Mouse (Mus musculus) liver, postnatal 0 days (tissue): ENCODE measurements around the gene Myom3. TPM values are rescaled to one million over a fixed set of nuclear protein-coding genes. Genes with fewer than 3 reads are reported as not detected.

Experiments used
- ATAC-seq: fragments of 200-750 bp; cut with Nextera tagmentation; 2 replicates; pipeline ENCODE4 v1.8.0; 2017; ENCODE audit warnings: mild to moderate bottlenecking, moderate library complexity
- DNase-seq: peaks from one replicate; pipeline ENCODE4 v3.0.0-alpha.2; 2016
- H3K27ac ChIP-seq: fragments of 300-500 bp; sonication (generic); 2 replicates; pipeline ENCODE4 v1.5.1; 2014; ENCODE audit warnings: antibody characterized with exemption, moderate library complexity, mild to moderate bottlenecking, low read depth
- H3K27me3 ChIP-seq: fragments of 300-500 bp; sonication (generic); 2 replicates; pipeline ENCODE4 v1.6.1; 2014; ENCODE audit warnings: low read length, control low read depth, mixed read lengths; ENCODE audit not compliant: insufficient read depth
- H3K36me3 ChIP-seq: fragments of 300-500 bp; sonication (generic); replicated peaks from 2 replicates; pipeline ENCODE4 v1.6.1; 2014; ENCODE audit warnings: mild to moderate bottlenecking, control low read depth, low read length, moderate library complexity, mixed read lengths; ENCODE audit not compliant: insufficient read depth
- H3K4me1 ChIP-seq: fragments of 300-500 bp; sonication (generic); 2 replicates; pipeline ENCODE4 v1.6.1; 2014; ENCODE audit warnings: antibody characterized with exemption, mild to moderate bottlenecking, control low read depth; ENCODE audit not compliant: insufficient read depth
- H3K4me2 ChIP-seq: fragments of 300-500 bp; sonication (generic); 2 replicates; pipeline ENCODE4 v1.6.1; 2014; ENCODE audit warnings: low read depth, mild to moderate bottlenecking, low read length, moderate library complexity, mixed read lengths
- H3K4me3 ChIP-seq: fragments of 300-500 bp; sonication (generic); 2 replicates; pipeline ENCODE4 v1.5.1; 2014; ENCODE audit warnings: low read depth, low read length
- H3K9ac ChIP-seq: fragments of 300-500 bp; sonication (generic); replicated peaks from 2 replicates; pipeline ENCODE4 v1.6.1; 2014; ENCODE audit warnings: mild to moderate bottlenecking, moderate library complexity
- H3K9me3 ChIP-seq: fragments of 300-500 bp; sonication (generic); 2 replicates; pipeline ENCODE4 v1.6.1; 2016; ENCODE audit warnings: mild to moderate bottlenecking, control low read depth, low read length, mixed read lengths
- CTCF ChIP-seq: sonication (generic); IDR thresholded peaks from 2 replicates; pipeline ENCODE4 v1.5.1; 2016; ENCODE audit warnings: antibody characterized with exemption, low read depth
- EP300 ChIP-seq: IDR thresholded peaks from 2 replicates; pipeline ENCODE4 v1.6.1; 2016; ENCODE audit warnings: antibody characterized with exemption, low read depth, mild to moderate bottlenecking
- WGBS: fragments of 180-500 bp; shearing (Covaris S2); extraction: QIAGEN DNeasy Blood & Tissue Kit; methylation state at CpG from one replicate; pipeline ENCODE4 v1.1.7; 2014; ENCODE audit not compliant: insufficient replicate concordance; 5-methylcytosine and 5-hydroxymethylcytosine counted together
- polyA plus RNA-seq: library from polyadenylated mRNA; unstranded; fragments of >200 nt; fragmentation: Nextera tagmentation; extraction: Ambion mirVana; gene quantifications from 2 replicates; pipeline ENCODE4 v1.2.1, GENCODE M21; 2015

Gene Myom3
- polyA plus RNA-seq, 1 experiment from 2014 or later = 0.02 TPM

GRCm38 (mm10) chr4:135833301-135834123, 74.0 kb downstream of the Myom3 start:
- H3K4me3 ChIP-seq = no peak overlapping the region
- no peak overlapping the region for H3K9ac ChIP-seq
- H3K27me3 ChIP-seq = no peaks in the 10 kb centered on the region
- H3K4me1 ChIP-seq = peaks cover 2% of the 10 kb centered on the region
- no peak for DNase-seq
- TF ChIP-seq EP300 = no peak
- no peak for TF ChIP-seq CTCF
- H3K36me3 ChIP-seq = no peaks in the 10 kb centered on the region
- ATAC-seq = no peak
- no peaks in the 10 kb centered on the region for H3K9me3 ChIP-seq
- H3K4me2 ChIP-seq = no peak overlapping the region
- 74% methylated on average over 12 of the region's 12 CpGs for WGBS
- no peak overlapping the region for H3K27ac ChIP-seq

- Histone ChIP-seq H3K4me3 (no peak overlapping the region), H3K4me1 (no peaks in the 10 kb centered on the region), H3K27me3 (no peaks in the 10 kb centered on the region), H3K36me3 (no peaks in the 10 kb centered on the region), H3K9ac (no peak overlapping the region), H3K9me3 (no peaks in the 10 kb centered on the region), H3K4me2 (no peak overlapping the region), H3K27ac (no peak overlapping the region)
- WGBS = 85% methylated on average over 8 of the region's 8 CpGs
- TF ChIP-seq CTCF (no peak), EP300 (no peak)
- no peak for DNase-seq
- no peak for ATAC-seq
These were observed 74.7 kb downstream of the Myom3 start for GRCm38 (mm10) chr4:135834124-135834717.

- no peak for DNase-seq
- no peak for ATAC-seq
- 72% methylated on average over 3 of the region's 3 CpGs for WGBS
- no peaks in the 10 kb centered on the region for H3K36me3 ChIP-seq
- H3K4me3 ChIP-seq = no peak overlapping the region
- H3K27ac ChIP-seq = no peak overlapping the region
- H3K9me3 ChIP-seq = no peaks in the 10 kb centered on the region
- TF ChIP-seq CTCF = no peak
- TF ChIP-seq EP300 = no peak
- no peaks in the 10 kb centered on the region for H3K4me1 ChIP-seq
- H3K4me2 ChIP-seq = no peak overlapping the region
- no peak overlapping the region for H3K9ac ChIP-seq
- no peaks in the 10 kb centered on the region for H3K27me3 ChIP-seq
These were observed 79.4 kb downstream of the Myom3 start for GRCm38 (mm10) chr4:135838925-135839292.

GRCm38 (mm10) chr4:135839293-135840011, 79.9 kb downstream of the Myom3 start:
- Histone ChIP-seq H3K4me1 (no peaks in the 10 kb centered on the region), H3K27me3 (no peaks in the 10 kb centered on the region), H3K9ac (no peak overlapping the region), H3K27ac (no peak overlapping the region), H3K9me3 (no peaks in the 10 kb centered on the region), H3K36me3 (no peaks in the 10 kb centered on the region), H3K4me2 (no peak overlapping the region), H3K4me3 (no peak overlapping the region)
- TF ChIP-seq CTCF (no peak), EP300 (no peak)
- DNase-seq (no peak), ATAC-seq (no peak)
- 76% methylated on average over 21 of the region's 21 CpGs for WGBS

GRCm38 (mm10) chr4:135844400-135844799, 84.9 kb downstream of the Myom3 start:
- 80% methylated on average over 6 of the region's 6 CpGs for WGBS
- Histone ChIP-seq H3K36me3 (no peaks in the 10 kb centered on the region), H3K27ac (no peak overlapping the region), H3K4me3 (no peak overlapping the region), H3K9ac (no peak overlapping the region), H3K27me3 (no peaks in the 10 kb centered on the region), H3K4me1 (no peaks in the 10 kb centered on the region), H3K4me2 (no peak overlapping the region), H3K9me3 (peaks cover 5% of the 10 kb centered on the region; the same call in 1 of the 2 replicates)
- no peak for DNase-seq
- no peak for TF ChIP-seq CTCF
- TF ChIP-seq EP300 = no peak
- ATAC-seq = no peak

- Histone ChIP-seq H3K27me3 (no peaks in the 10 kb centered on the region), H3K4me1 (peaks cover 13% of the 10 kb centered on the region), H3K4me3 (no peak overlapping the region), H3K9me3 (peaks cover 5% of the 10 kb centered on the region; the same call in 1 of the 2 replicates), H3K36me3 (no peaks in the 10 kb centered on the region), H3K4me2 (no peak overlapping the region), H3K9ac (no peak overlapping the region), H3K27ac (no peak overlapping the region)
- DNase-seq (no peak), ATAC-seq (no peak)
- no peak for TF ChIP-seq EP300
- TF ChIP-seq CTCF = no peak
- 64% methylated on average over 5 of the region's 5 CpGs for WGBS
These were observed 88.1 kb downstream of the Myom3 start for GRCm38 (mm10) chr4:135847581-135847980.
